Mouse (Mus musculus): Measurements from ENCODE around the gene Ryr2.

- no peak for TF ChIP-seq CTCF (IDR thresholded peaks at IDR 0.05; ENCODE audit: low read depth, low read length)
- TF ChIP-seq POLR2A (IDR thresholded peaks at IDR 0.05; ENCODE audit: extremely low read depth, insufficient read depth, low read length), result no peak
Measured at GRCm38 (mm10) chr13:11644846-11645245, 461.9 kb downstream of the Ryr2 start.
